Mouse (Mus musculus) telencephalon, adult 2 months (tissue): ENCODE data around the gene Slc37a3.
"Not testable (repeated sequence)": the region's sequence is repeated elsewhere in the genome, so short reads cannot be mapped to it uniquely, and the experiment has no call there.

Experiments
- DNase-seq: peaks from one replicate; pipeline ENCODE4 v3.0.0-alpha.2; 2011; ENCODE audit warnings: low read depth, low spot score

The Slc37a3 gene

GRCm38 (mm10) chr6:39379224-39379623 lies 1.7 kb upstream of the Slc37a3 start:
- DNase-seq, result no peak

GRCm38 (mm10) chr6:39378161-39378835 lies 823 bp upstream of the Slc37a3 start:
- not testable (repeated sequence) for DNase-seq

GRCm38 (mm10) chr6:39376775-39377174 lies 700 bp downstream of the Slc37a3 start:
- DNase-seq, result no peak

- no peak for DNase-seq
These were observed 4.0 kb downstream of the Slc37a3 start for GRCm38 (mm10) chr6:39373301-39373955.

GRCm38 (mm10) chr6:39372727-39373126 lies 4.7 kb downstream of the Slc37a3 start:
- DNase-seq, result no peak

GRCm38 (mm10) chr6:39372042-39372441 lies 5.4 kb downstream of the Slc37a3 start:
- DNase-seq, result no peak

- DNase-seq, result no peak
These were observed 7.8 kb downstream of the Slc37a3 start for GRCm38 (mm10) chr6:39369631-39370030.

- DNase-seq, result no peak
These were observed 14.8 kb downstream of the Slc37a3 start for GRCm38 (mm10) chr6:39362684-39363083.

- DNase-seq, result not testable (repeated sequence)
These were observed 18.3 kb downstream of the Slc37a3 start for GRCm38 (mm10) chr6:39359207-39359606.

GRCm38 (mm10) chr6:39348946-39349345 lies 28.5 kb downstream of the Slc37a3 start:
- DNase-seq, result no peak

- DNase-seq, result no peak
These were observed 29.3 kb downstream of the Slc37a3 start for GRCm38 (mm10) chr6:39347880-39348814.

GRCm38 (mm10) chr6:39346991-39347501 lies 30.4 kb downstream of the Slc37a3 start:
- no peak for DNase-seq

GRCm38 (mm10) chr6:39345430-39345829 lies 32.0 kb downstream of the Slc37a3 start:
- no peak for DNase-seq

GRCm38 (mm10) chr6:39344020-39344419 lies 33.5 kb downstream of the Slc37a3 start:
- DNase-seq, result peak; percentile 32

GRCm38 (mm10) chr6:39341798-39342197 lies 35.7 kb downstream of the Slc37a3 start:
- DNase-seq, result no peak

GRCm38 (mm10) chr6:39338359-39338758 lies 39.1 kb downstream of the Slc37a3 start:
- no peak for DNase-seq

GRCm38 (mm10) chr6:39334873-39335272 lies 42.6 kb downstream of the Slc37a3 start:
- no peak for DNase-seq

- DNase-seq, result no peak
These were observed 43.3 kb downstream of the Slc37a3 start for GRCm38 (mm10) chr6:39334224-39334623.

GRCm38 (mm10) chr6:39331998-39332700 lies 45.3 kb downstream of the Slc37a3 start:
- no peak for DNase-seq

- DNase-seq, result no peak
These were observed 46.5 kb downstream of the Slc37a3 start for GRCm38 (mm10) chr6:39330981-39331380.

- no peak for DNase-seq
These were observed 57.2 kb downstream of the Slc37a3 start for GRCm38 (mm10) chr6:39320286-39320685.
